Mouse (Mus musculus): ENCODE data around the gene Ell2. TPM values are rescaled to one million over a fixed set of nuclear protein-coding genes. Genes with fewer than 3 reads are reported as not detected.

The Ell2 gene
- polyA plus RNA-seq, 2 experiments from 2014 or later = 3.4 to 3.5 TPM

- no peak for ATAC-seq
These were observed 27.1 kb downstream of the Ell2 start for GRCm38 (mm10) chr13:75733594-75734161.

- ATAC-seq = no peak
These were observed 27.7 kb downstream of the Ell2 start for GRCm38 (mm10) chr13:75734231-75734630.

GRCm38 (mm10) chr13:75735606-75736005 lies 29.0 kb downstream of the Ell2 start:
- no peak for ATAC-seq

- no peak for ATAC-seq
These were observed 31.4 kb downstream of the Ell2 start for GRCm38 (mm10) chr13:75737991-75738390.

- no peak for ATAC-seq
These were observed 32.0 kb downstream of the Ell2 start for GRCm38 (mm10) chr13:75738536-75738935.

- ATAC-seq = no peak
These were observed 32.4 kb downstream of the Ell2 start for GRCm38 (mm10) chr13:75738957-75739356.

- ATAC-seq = no peak
These were observed 33.5 kb downstream of the Ell2 start for GRCm38 (mm10) chr13:75740018-75740417.

GRCm38 (mm10) chr13:75741119-75741518 lies 34.6 kb downstream of the Ell2 start:
- ATAC-seq = no peak

GRCm38 (mm10) chr13:75741736-75742729 lies 35.5 kb downstream of the Ell2 start:
- ATAC-seq = no peak

GRCm38 (mm10) chr13:75742970-75743369 lies 36.4 kb downstream of the Ell2 start:
- no peak for ATAC-seq

- no peak for ATAC-seq
These were observed 37.5 kb downstream of the Ell2 start for GRCm38 (mm10) chr13:75744065-75744464.

- ATAC-seq = no peak
These were observed 38.8 kb downstream of the Ell2 start for GRCm38 (mm10) chr13:75745328-75745727.

GRCm38 (mm10) chr13:75747265-75747664 lies 40.7 kb downstream of the Ell2 start:
- no peak for ATAC-seq

GRCm38 (mm10) chr13:75748685-75749084 lies 42.1 kb downstream of the Ell2 start:
- no peak for ATAC-seq

- no peak for ATAC-seq
These were observed 44.2 kb downstream of the Ell2 start for GRCm38 (mm10) chr13:75750785-75751184.

GRCm38 (mm10) chr13:75752216-75752938 lies 45.8 kb downstream of the Ell2 start:
- ATAC-seq = no peak

- no peak for ATAC-seq
These were observed 47.8 kb downstream of the Ell2 start for GRCm38 (mm10) chr13:75754398-75754797.

- ATAC-seq = no peak
These were observed 54.4 kb downstream of the Ell2 start for GRCm38 (mm10) chr13:75760859-75761548.

- ATAC-seq = no peak
These were observed 56.2 kb downstream of the Ell2 start for GRCm38 (mm10) chr13:75762759-75763158.

- ATAC-seq = no peak
These were observed 56.7 kb downstream of the Ell2 start for GRCm38 (mm10) chr13:75763280-75763679.

GRCm38 (mm10) chr13:75765742-75766141 lies 59.2 kb downstream of the Ell2 start:
- no peak for ATAC-seq

- no peak for ATAC-seq
These were observed 59.7 kb downstream of the Ell2 start for GRCm38 (mm10) chr13:75766238-75766637.

- ATAC-seq = no peak
These were observed 60.4 kb downstream of the Ell2 start for GRCm38 (mm10) chr13:75766967-75767366.

Measured in CD4-positive, CD25-positive, alpha-beta regulatory T cell, adult 4 months (primary cell).